Mouse (Mus musculus) midbrain, embryonic 13.5 days (tissue): ENCODE results near the gene Ebf1. TPM values are rescaled to one million over a fixed set of nuclear protein-coding genes. Genes with fewer than 3 reads are reported as not detected.

ENCODE experiments used
- ATAC-seq: fragments of 200-750 bp; cut with Nextera tagmentation; 2 replicates; pipeline ENCODE4 v1.8.0; 2017; ENCODE audit warnings: mild to moderate bottlenecking, moderate TSS enrichment, moderate library complexity
- H3K27ac ChIP-seq: fragments of 300-500 bp; sonication (generic); 2 replicates; pipeline ENCODE4 v1.5.1; 2015; ENCODE audit warnings: inconsistent platforms, mild to moderate bottlenecking, moderate library complexity
- H3K27me3 ChIP-seq: fragments of 300-500 bp; sonication (generic); 2 replicates; pipeline ENCODE4 v1.6.1; 2015; ENCODE audit warnings: mild to moderate bottlenecking, inconsistent platforms
- H3K36me3 ChIP-seq: fragments of 300-500 bp; sonication (generic); 2 replicates; pipeline ENCODE4 v1.6.1; 2015; ENCODE audit warnings: mild to moderate bottlenecking, inconsistent platforms
- H3K4me1 ChIP-seq: fragments of 300-500 bp; sonication (generic); replicated peaks from 2 replicates; pipeline ENCODE4 v1.6.1; 2015; ENCODE audit warnings: inconsistent platforms
- H3K4me2 ChIP-seq: fragments of 300-500 bp; sonication (generic); replicated peaks from 2 replicates; pipeline ENCODE4 v1.6.1; 2015; ENCODE audit warnings: moderate library complexity, mild to moderate bottlenecking, inconsistent platforms
- H3K4me3 ChIP-seq: fragments of 300-500 bp; sonication (generic); replicated peaks from 2 replicates; pipeline ENCODE4 v1.5.1; 2015; ENCODE audit warnings: mild to moderate bottlenecking, inconsistent platforms
- H3K9ac ChIP-seq: fragments of 300-500 bp; sonication (generic); replicated peaks from 2 replicates; pipeline ENCODE4 v1.6.1; 2015; ENCODE audit warnings: mild to moderate bottlenecking, inconsistent platforms
- H3K9me3 ChIP-seq: fragments of 300-500 bp; sonication (generic); 2 replicates; pipeline ENCODE4 v1.6.1; 2016; ENCODE audit warnings: mild to moderate bottlenecking, inconsistent platforms
- WGBS: fragments of 180-500 bp; shearing (Covaris S2); methylation state at CpG from one replicate; pipeline ENCODE4 v1.1.7; 2015; 5-methylcytosine and 5-hydroxymethylcytosine counted together
- polyA plus RNA-seq: library from polyadenylated mRNA; unstranded; fragments of >200 nt; fragmentation: Nextera tagmentation; extraction: Ambion mirVana; gene quantifications from 2 replicates; pipeline ENCODE4 v1.2.1, GENCODE M21; 2015

The Ebf1 gene
- polyA plus RNA-seq, 1 experiment from 2014 or later = 94.0 TPM

DNA sequence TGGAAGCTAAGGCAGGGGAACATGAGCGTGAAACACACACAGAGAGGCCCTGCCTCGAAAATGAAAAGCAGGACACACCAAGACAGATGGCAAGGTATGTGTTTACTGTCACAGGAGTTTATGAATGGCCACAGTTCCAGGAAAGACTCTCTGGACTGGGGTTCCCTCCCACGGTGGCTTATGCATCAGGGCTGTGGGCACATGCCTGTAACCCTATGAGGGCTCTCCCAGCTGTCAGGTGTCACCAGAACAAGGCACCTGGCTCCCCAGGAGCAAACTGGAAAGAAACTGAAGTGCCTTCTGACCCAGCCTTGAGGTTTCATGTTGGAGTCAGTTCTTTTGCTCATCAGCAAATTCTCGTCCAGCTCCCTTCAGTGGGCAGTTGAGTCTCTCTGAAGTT is 141.7 kb downstream of the Ebf1 start:
- WGBS = 83% methylated on average over 4 of the region's 4 CpGs
- H3K4me3 ChIP-seq = no peak overlapping the region
- H3K9ac ChIP-seq = no peak overlapping the region
- H3K36me3 ChIP-seq = no peaks in the 10 kb centered on the region
- H3K9me3 ChIP-seq = no peaks in the 10 kb centered on the region
- no peak for ATAC-seq
- H3K27me3 ChIP-seq = no peaks in the 10 kb centered on the region
- no peak overlapping the region for H3K4me2 ChIP-seq
- no peak overlapping the region for H3K27ac ChIP-seq
- peaks cover 27% of the 10 kb centered on the region for H3K4me1 ChIP-seq

DNA sequence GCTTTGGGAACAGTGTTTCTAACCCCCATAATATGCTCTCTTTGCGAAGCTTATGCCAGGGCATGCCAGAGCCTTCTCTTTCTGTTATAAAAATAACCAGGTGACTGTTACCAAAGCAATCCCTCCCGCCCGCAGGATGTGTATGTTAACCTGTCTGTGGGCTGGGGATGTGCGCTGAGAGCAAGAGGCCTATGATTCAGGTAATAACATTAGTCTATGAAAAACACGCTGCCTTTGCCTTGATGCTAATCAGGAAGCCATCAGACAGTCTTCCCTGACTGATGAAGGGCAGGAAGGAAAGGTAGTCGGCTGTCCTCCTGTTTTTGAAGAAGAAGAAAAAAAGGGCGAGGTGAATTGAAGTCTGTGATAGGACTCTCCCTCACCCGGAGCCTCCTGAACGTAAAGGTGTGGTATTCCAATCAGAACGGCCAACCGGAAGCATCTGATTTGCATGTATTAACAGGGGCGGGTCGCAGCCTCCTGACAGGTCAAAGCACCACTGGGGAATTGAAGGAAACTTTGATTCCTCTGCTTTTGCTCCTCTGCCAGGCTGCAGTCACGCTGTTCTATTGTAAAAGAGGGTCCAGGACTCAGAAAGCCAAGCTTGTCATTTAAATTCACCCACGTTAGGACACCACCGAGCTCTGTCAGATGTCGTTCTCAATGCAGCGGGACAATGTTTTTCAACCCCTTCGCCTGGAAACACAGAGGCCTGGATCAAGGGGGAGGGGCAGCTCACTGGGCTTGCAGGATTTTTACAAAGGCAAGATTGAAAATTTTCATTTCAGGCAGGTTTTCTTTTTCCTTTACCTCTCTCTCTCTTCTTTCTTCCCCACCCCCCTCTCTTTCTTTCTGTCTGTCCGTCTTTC is 144.2 kb downstream of the Ebf1 start:
- H3K4me1 ChIP-seq = peaks cover 39% of the 10 kb centered on the region
- H3K9ac ChIP-seq = peak overlapping the region; percentile 44; the same call in 1 of the 2 replicates
- H3K27ac ChIP-seq = peak overlapping the region; percentile 39; the same call in 1 of the 2 replicates
- 7% methylated on average over 20 of the region's 20 CpGs for WGBS
- H3K4me3 ChIP-seq = peak overlapping the region; percentile 20
- H3K36me3 ChIP-seq = no peaks in the 10 kb centered on the region
- no peaks in the 10 kb centered on the region for H3K27me3 ChIP-seq
- ATAC-seq = peak; percentile 65; the same call in 1 of the 2 replicates
- peak overlapping the region; percentile 49 for H3K4me2 ChIP-seq
- no peaks in the 10 kb centered on the region for H3K9me3 ChIP-seq

DNA sequence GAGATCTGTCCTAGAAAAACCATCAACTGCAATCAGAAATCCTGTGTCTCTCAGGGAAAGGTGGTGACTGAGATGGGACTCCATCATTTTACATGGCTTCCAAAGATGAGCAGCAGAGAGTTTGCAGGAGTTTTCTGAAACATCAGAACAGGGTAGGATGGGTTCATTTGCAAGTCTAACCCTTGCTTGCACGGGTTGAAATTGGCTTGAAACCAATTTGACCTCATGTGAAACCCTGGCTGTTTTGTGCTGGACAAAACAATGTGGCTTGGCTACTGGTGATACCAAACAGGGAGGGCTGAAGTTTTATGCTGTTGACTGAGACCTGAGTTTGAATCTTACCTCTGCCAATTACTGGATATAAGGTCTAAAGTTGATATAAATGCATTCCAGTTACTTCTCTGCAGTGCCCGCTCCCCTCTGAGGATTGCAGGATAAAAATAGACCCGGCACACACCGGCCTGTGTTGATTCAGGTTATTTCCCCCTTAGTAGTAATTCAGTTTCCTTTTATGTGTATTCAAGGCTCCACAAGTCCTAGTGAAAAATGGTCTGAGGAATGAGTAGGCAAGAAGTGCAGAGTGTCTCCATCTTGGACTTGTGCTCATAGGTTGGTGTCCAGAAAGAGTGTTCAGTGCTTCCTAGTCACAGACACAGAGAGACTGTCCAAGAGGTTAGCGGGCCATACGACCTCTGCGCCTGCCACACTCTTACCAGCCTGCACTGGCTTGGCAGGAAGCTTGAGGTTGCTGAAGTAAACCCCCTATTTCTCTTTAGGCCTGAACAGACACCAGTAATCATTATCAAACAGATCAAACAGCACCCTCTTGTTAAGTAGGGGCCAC is 147.1 kb downstream of the Ebf1 start:
- Histone ChIP-seq H3K36me3 (no peaks in the 10 kb centered on the region), H3K4me1 (peaks cover 48% of the 10 kb centered on the region), H3K4me2 (no peak overlapping the region), H3K27ac (peak overlapping the region; percentile 16; the same call in 1 of the 2 replicates), H3K4me3 (no peak overlapping the region), H3K9me3 (no peaks in the 10 kb centered on the region), H3K9ac (no peak overlapping the region), H3K27me3 (no peaks in the 10 kb centered on the region)
- ATAC-seq = no peak
- WGBS = 79% methylated on average over 7 of the region's 7 CpGs

DNA sequence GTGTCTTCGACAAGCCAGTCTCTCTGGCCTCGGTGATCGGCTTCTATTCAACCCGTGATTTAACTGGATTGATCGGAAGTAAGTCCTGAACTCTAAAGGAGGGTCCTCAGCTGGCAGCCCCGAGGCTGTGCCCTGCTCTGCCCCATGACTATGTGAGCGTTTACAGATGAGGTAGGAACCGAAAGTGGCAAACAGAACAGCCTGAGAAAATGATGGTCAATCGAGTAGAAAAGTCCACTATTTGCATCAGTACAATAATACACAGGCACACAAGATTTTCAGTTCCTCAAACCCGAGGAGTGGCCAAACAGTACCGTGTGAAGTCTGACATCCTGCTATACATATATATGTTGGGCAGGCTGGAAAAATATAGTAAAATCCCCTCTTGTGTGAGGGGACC is 147.9 kb downstream of the Ebf1 start:
- Histone ChIP-seq H3K36me3 (no peaks in the 10 kb centered on the region), H3K9me3 (no peaks in the 10 kb centered on the region), H3K4me3 (no peak overlapping the region), H3K27ac (0 out of 2 replicates have a peak overlapping the region, but pooled peaks have one; percentile 16), H3K4me1 (peaks cover 45% of the 10 kb centered on the region), H3K27me3 (no peaks in the 10 kb centered on the region), H3K4me2 (no peak overlapping the region), H3K9ac (no peak overlapping the region)
- WGBS = 49% methylated on average over 11 of the region's 11 CpGs
- ATAC-seq = no peak

DNA sequence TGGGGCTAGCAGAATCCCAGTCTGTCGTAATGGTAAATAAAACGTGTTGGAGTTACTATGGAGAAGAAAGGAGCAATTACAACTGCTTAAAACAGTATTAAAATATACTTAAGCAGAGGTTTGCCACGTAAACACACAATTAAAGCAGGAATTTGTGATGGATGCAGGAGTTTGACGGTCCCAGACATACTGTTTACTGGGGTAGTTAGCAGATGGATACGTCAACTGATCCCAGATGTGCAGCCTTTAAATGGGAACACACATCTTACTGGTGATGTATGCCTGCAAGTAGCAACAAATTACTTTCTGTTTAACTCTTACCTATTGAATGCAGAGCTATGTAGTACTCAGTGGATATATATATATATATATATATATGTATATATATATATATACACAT is 149.1 kb downstream of the Ebf1 start:
- H3K4me1 ChIP-seq = peaks cover 47% of the 10 kb centered on the region
- H3K36me3 ChIP-seq = no peaks in the 10 kb centered on the region
- WGBS = 73% methylated on average over 5 of the region's 5 CpGs
- H3K9me3 ChIP-seq = no peaks in the 10 kb centered on the region
- no peak for ATAC-seq
- no peak overlapping the region for H3K27ac ChIP-seq
- H3K9ac ChIP-seq = no peak overlapping the region
- no peak overlapping the region for H3K4me2 ChIP-seq
- H3K27me3 ChIP-seq = no peaks in the 10 kb centered on the region
- no peak overlapping the region for H3K4me3 ChIP-seq

DNA sequence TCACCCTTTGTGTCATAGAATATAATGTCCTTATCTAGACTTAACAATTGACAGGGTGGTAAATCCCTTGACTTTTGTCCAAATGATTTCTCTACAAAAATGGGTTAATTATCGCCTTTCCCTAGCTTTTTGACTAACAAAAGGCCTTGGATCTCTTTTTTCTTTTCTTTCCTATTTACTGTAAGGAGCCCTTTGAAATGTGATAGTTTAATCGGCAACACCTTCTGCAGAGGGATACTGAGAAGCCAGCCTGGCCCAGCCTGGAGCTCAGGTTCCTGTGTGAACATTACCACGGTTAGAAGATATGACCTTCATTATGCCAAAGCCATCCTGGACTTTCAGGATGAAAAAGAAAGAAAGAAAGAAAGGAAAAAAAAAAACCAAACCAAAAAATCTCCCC is 150.2 kb downstream of the Ebf1 start:
- peak overlapping the region; percentile 52; the same call in 1 of the 2 replicates for H3K27ac ChIP-seq
- no peak overlapping the region for H3K4me3 ChIP-seq
- no peaks in the 10 kb centered on the region for H3K36me3 ChIP-seq
- WGBS = 12% methylated on average over 3 of the region's 3 CpGs
- no peaks in the 10 kb centered on the region for H3K9me3 ChIP-seq
- H3K4me1 ChIP-seq = peaks cover 36% of the 10 kb centered on the region
- no peak for ATAC-seq
- H3K4me2 ChIP-seq = no peak overlapping the region
- H3K9ac ChIP-seq = no peak overlapping the region
- no peaks in the 10 kb centered on the region for H3K27me3 ChIP-seq

DNA sequence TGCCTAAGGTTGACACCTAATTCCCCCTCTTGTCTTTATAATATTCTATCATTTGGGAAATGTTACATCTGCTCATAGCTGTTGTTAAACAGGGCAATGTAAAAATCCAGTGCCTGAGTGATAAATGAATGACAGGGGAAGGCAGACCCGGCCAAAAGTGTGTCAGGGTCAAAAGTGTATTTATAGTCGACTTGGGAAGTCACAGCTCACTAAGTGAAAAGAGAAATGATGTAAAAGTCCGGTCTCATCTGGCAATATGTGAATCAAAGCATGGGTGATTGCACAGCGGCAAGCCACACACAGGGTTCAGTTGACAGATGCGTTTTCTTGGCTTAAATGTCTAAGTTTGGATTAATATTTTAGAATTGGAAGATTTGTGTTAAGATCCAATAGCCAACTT is 151.2 kb downstream of the Ebf1 start:
- Histone ChIP-seq H3K4me1 (peaks cover 34% of the 10 kb centered on the region), H3K36me3 (no peaks in the 10 kb centered on the region), H3K27me3 (no peaks in the 10 kb centered on the region), H3K9me3 (no peaks in the 10 kb centered on the region), H3K4me2 (no peak overlapping the region), H3K27ac (peak overlapping the region; percentile 0; the same call in 1 of the 2 replicates), H3K4me3 (no peak overlapping the region), H3K9ac (no peak overlapping the region)
- ATAC-seq = no peak
- WGBS = 87% methylated on average over 5 of the region's 5 CpGs

DNA sequence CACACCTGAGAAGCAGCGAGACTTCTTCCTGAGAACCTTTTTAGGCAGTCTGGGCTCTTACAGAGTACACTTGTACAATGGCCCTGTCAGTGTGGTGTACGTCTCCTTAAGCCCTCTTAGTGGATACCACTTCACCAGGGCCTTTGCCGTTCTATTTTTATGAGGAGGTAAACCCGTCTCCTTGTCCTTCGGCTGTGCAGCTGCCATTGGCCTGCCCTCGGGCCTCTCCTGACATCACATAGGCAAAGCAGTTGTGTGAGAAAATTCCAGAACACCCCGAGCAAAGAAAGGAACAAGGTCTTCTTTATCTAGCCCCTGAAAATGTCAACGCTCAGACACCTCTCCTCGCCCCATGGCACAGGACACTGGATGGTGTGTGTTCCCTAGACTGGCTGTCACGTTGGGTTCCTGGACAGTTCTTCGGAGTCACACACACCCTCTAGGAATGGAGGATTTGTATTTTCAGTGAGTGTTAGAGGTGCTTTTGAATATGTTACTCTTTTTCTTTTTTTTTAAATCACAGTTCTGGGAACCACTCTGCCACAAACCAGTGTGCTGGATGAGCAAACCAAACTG is 154.0 kb downstream of the Ebf1 start:
- no peaks in the 10 kb centered on the region for H3K9me3 ChIP-seq
- no peak for ATAC-seq
- H3K4me1 ChIP-seq = peaks cover 21% of the 10 kb centered on the region
- no peak overlapping the region for H3K4me2 ChIP-seq
- no peaks in the 10 kb centered on the region for H3K36me3 ChIP-seq
- no peak overlapping the region for H3K9ac ChIP-seq
- no peaks in the 10 kb centered on the region for H3K27me3 ChIP-seq
- peak overlapping the region; percentile 48; the same call in 1 of the 2 replicates for H3K27ac ChIP-seq
- no peak overlapping the region for H3K4me3 ChIP-seq
- WGBS = 80% methylated on average over 11 of the region's 11 CpGs

DNA sequence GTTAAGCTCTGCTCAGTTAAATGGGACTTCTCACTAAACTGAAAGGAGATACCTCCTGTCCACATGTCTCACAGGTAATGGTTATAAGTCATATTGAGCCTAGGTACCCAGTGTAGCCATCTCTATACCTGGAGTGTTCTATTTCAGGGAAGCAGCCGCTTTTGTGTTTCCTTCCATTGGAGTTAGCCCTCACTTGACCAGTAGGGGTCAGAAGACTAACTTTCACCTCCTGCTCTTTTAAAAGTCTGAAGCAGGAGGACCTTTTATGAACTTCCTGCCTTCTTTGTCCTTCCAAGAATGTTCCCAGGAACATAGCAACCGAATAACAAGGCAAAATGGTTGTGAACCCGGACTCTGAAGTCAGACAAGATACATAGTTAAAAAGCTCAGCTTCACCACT is 157.3 kb downstream of the Ebf1 start:
- no peak overlapping the region for H3K27ac ChIP-seq
- H3K36me3 ChIP-seq = no peaks in the 10 kb centered on the region
- ATAC-seq = no peak
- 79% methylated on average over 3 of the region's 3 CpGs for WGBS
- H3K4me1 ChIP-seq = peaks cover 29% of the 10 kb centered on the region
- no peaks in the 10 kb centered on the region for H3K9me3 ChIP-seq
- no peak overlapping the region for H3K9ac ChIP-seq
- H3K4me3 ChIP-seq = no peak overlapping the region
- no peaks in the 10 kb centered on the region for H3K27me3 ChIP-seq
- no peak overlapping the region for H3K4me2 ChIP-seq

DNA sequence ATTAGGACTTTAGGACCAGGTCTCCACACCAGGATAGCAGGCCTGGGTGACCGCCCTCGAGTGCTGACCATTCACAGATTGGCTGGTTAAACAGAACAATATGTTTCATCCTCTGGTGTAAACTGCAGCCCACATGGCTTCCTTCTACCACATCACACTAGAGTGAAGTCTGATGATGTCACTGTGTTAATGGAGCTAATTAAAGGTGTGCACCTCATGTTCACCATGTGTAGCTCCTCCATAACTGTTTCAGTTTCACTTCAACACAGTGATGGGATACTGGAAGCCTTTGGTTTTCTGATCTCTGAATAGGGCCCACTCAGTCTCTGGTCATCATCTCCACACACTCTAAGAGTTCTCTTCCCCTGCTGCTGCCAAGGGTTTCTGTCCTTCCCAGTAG is 158.4 kb downstream of the Ebf1 start:
- no peak overlapping the region for H3K9ac ChIP-seq
- no peaks in the 10 kb centered on the region for H3K9me3 ChIP-seq
- no peak overlapping the region for H3K4me2 ChIP-seq
- no peak overlapping the region for H3K27ac ChIP-seq
- H3K27me3 ChIP-seq = no peaks in the 10 kb centered on the region
- 95% methylated on average over 2 of the region's 2 CpGs for WGBS
- no peak for ATAC-seq
- peaks cover 28% of the 10 kb centered on the region for H3K4me1 ChIP-seq
- no peaks in the 10 kb centered on the region for H3K36me3 ChIP-seq
- no peak overlapping the region for H3K4me3 ChIP-seq

DNA sequence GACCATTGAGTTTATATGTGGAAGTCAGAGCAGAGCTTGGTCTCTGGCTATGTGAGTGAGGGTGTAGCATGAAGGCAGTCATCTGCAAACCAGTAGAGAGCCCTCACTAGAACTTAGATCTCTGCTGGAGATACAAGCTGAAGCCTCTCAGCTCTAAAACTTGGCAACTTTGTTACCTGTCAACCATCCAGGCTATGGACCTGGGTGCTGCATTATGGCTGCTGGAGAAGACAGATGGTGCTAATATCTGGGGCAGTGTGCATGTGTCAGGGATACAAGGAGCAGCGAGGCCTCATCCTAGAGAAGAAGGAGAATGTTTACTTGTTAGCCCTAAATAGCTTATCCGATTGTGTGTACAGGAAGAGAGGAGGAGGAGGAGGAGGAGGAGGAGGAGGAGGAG is 159.4 kb downstream of the Ebf1 start:
- H3K27ac ChIP-seq = no peak overlapping the region
- 94% methylated on average over 1 of the region's 2 CpGs for whole genome bisulfite sequencing

More for the DNA sequence above, 159.4 kb downstream of the Ebf1 start:
- no peak for ATAC-seq
- H3K9ac ChIP-seq = no peak overlapping the region
- no peak overlapping the region for H3K4me2 ChIP-seq
- peaks cover 21% of the 10 kb centered on the region for H3K4me1 ChIP-seq
- H3K4me3 ChIP-seq = no peak overlapping the region
- no peaks in the 10 kb centered on the region for H3K9me3 ChIP-seq
- H3K27me3 ChIP-seq = no peaks in the 10 kb centered on the region
- H3K36me3 ChIP-seq = no peaks in the 10 kb centered on the region
